Mouse (Mus musculus) macrophage (primary cell): ENCODE data around the gene Kyat1. TPM values are rescaled to one million over a fixed set of nuclear protein-coding genes. Genes with fewer than 3 reads are reported as not detected.

ENCODE experiments used
- H3K27ac ChIP-seq: fragments of 350-480 bp; formaldehyde crosslinking; 2 replicates; pipeline ENCODE4 v1.9.0; 2021
- H3K36me3 ChIP-seq: fragments of 350-480 bp; formaldehyde crosslinking; 2 replicates; pipeline ENCODE4 v1.9.0; 2021; ENCODE audit errors: inconsistent target
- H3K4me3 ChIP-seq: fragments of 350-480 bp; formaldehyde crosslinking; 2 replicates; pipeline ENCODE4 v1.9.0; 2021; ENCODE audit errors: inconsistent target
- H3K79me2 ChIP-seq: fragments of 350-480 bp; formaldehyde crosslinking; 2 replicates; pipeline ENCODE4 v1.9.0; 2021; ENCODE audit errors: inconsistent target
- WGBS: methylation state at CpG from one replicate; pipeline ENCODE4 v1.1.7; 2026; ENCODE audit warnings: inconsistent platforms; ENCODE audit not compliant: missing documents; 5-methylcytosine and 5-hydroxymethylcytosine counted together
- polyA plus RNA-seq: library from polyadenylated mRNA; stranded (reverse); fragments of 250-400 nt; gene quantifications from 3 replicates; pipeline ENCODE4 v1.2.4, GENCODE M21; 2018; ENCODE audit warnings: inconsistent platforms
- total RNA-seq, 78 experiments: library from RNA; depleted of rRNA; stranded (reverse); fragments of 250-400 nt; gene quantifications; 1 replicate in 9 of 78; 2 replicates in 24 of 78; 3 replicates in 43 of 78; 4 replicates in 2 of 78; pipeline ENCODE4 v1.2.4; 2018; ENCODE audit warnings: inconsistent platforms in 56 of 78

Gene Kyat1
- 10 to 100 TPM in 6 of 26 experiments, 1 to 10 TPM in 19, under 1 TPM in 1; 0.95 to 13.2 (median 6.1) TPM for total RNA-seq (2018; cell fraction: chromatin; rRNA removed)
- 1 to 10 TPM; 1.0 to 3.9 (median 2.2) TPM for total RNA-seq (2018; cell fraction: cytosol; rRNA removed)
- 10 to 100 TPM in 3 of 26 experiments, 1 to 10 TPM in 22, under 1 TPM in 1; 0.59 to 13.7 (median 2.9) TPM for total RNA-seq (2018; cell fraction: nucleus; rRNA removed)
- polyA plus RNA-seq, result 1.5 to 4.5 TPM (median 3.0 TPM) in 3 replicates

DNA sequence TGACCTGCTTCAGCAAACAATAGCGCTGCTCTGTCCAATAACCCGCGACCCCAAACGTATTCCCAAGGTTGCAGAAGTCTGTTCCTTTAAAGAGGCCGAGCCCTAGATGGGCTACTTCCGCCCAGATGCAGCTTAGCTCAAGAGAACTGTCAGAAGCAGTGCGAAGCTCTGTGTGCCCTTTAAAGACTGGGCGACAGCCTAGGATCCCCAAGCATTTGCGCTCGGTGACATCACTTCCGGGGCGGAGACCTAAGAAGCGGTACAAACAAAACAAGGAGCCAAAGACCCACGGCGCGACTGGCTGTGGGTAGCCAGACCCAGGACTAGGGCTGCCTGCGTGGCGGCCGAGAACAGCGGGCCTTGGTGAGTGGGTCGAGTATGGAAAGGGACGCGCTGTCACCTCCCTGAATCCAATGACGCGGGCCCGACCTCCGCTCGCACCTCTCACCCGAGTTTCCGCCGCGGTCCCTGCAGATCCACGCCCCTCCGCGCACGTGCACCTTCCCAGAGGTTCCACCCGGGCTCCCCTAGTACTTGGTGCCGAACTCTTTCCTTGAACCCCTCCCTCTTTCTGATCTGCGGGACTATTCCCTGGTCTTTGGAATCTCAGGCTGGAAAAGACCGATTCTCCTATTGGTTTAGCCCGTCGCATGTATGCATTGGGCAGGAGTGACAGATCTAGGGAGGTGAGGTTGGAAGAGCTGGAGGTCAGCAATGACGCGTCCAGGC is at the start of gene Kyat1:
Kyat1 (minus strand) TSS at position 219 of the 729 bp plus-strand sequence.
- H3K79me2 ChIP-seq, result no peaks in the 10 kb centered on the region
- WGBS, result under 1% methylated on average over 44 of the region's 44 CpGs
- peak within 1 kb of the TSS; percentile 50 for H3K4me3 ChIP-seq
- H3K27ac ChIP-seq, result no peak within 1 kb of the TSS
- no peaks in the 10 kb centered on the region for H3K36me3 ChIP-seq

DNA sequence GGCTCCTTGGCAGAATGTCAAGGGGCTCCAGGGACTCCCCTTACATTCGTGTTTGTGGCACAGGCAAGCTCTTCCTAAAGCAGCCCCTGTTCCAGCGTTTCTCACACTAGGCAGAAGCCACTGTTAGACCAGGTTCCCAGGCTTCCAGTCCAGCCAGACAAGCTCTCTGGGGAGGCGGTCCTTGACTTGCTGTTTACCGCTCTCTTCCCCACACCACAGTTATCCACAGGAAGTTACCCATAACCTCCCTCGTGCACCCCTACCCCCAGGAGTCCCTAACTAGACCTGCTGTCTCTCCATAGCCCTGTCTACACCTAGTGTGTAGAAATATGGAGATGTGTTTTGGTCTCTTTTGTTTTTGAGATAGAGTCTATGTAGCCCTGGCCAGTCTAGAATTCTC is 48.2 kb upstream of the Kyat1 start:
- Histone ChIP-seq H3K36me3 (peaks cover 33% of the 10 kb centered on the region; the same call in 1 of the 2 replicates), H3K27ac (no peak overlapping the region), H3K4me3 (no peak overlapping the region), H3K79me2 (peaks cover 55% of the 10 kb centered on the region; the same call in 1 of the 2 replicates)
- 31% methylated on average over 5 of the region's 5 CpGs for WGBS

DNA sequence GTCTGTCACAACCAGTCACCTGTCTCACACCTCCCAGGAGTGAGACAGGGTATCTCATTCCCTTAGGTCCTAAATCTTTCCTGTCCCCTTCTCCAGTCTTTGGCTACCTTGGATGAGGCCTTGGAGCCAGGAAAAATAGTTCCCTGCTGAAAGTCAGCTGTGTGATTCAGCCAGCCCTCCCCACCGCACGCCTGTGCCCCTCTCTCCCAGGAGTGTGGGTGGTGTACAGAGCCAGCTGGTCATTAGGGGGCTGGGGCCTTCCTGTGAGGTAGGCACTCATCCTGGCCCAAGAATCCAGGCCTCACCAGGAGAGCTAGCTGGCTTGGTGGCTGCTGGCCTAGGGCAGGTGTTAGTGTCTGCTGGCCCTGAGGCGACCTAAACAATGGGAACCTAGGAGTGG is 46.9 kb upstream of the Kyat1 start:
- Histone ChIP-seq H3K27ac (no peak overlapping the region), H3K4me3 (no peak overlapping the region), H3K36me3 (peaks cover 33% of the 10 kb centered on the region; the same call in 1 of the 2 replicates), H3K79me2 (peaks cover 55% of the 10 kb centered on the region; the same call in 1 of the 2 replicates)
- 100% methylated on average over 3 of the region's 3 CpGs for WGBS

DNA sequence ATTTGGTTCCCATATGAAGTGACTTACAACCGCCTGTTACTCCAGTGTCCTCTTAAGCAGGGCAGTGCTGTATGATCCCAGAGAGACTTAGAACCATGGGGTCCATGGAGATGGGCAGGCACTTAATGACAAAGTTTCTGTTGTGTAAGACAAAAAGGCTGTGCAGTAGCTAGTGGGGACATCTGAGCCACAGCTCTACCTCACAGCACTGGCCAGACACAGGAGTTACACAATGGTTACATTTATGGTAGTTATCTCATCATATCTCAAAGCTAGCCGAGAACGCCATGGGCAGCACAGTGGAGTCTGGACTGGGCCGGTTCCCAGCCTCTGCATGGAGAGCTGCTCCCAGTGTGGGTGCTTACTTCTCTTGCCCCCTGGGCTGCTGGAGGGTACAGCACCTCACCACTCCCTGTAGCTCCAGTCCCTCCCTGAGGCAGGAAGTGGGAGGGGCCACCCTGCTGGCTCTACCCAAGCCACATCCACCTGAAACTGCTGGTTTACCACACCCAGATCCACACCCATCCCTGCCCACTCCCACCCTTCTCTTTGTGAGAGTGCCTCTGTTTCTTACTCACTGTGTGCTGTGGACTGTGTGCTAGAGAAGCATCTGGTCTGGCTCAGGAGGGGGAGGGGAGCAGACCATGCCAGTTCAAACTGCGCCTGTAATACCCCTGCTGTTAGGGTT is 45.9 kb upstream of the Kyat1 start:
- H3K36me3 ChIP-seq, result peaks cover 26% of the 10 kb centered on the region; the same call in 1 of the 2 replicates
- no peak overlapping the region for H3K27ac ChIP-seq

DNA sequence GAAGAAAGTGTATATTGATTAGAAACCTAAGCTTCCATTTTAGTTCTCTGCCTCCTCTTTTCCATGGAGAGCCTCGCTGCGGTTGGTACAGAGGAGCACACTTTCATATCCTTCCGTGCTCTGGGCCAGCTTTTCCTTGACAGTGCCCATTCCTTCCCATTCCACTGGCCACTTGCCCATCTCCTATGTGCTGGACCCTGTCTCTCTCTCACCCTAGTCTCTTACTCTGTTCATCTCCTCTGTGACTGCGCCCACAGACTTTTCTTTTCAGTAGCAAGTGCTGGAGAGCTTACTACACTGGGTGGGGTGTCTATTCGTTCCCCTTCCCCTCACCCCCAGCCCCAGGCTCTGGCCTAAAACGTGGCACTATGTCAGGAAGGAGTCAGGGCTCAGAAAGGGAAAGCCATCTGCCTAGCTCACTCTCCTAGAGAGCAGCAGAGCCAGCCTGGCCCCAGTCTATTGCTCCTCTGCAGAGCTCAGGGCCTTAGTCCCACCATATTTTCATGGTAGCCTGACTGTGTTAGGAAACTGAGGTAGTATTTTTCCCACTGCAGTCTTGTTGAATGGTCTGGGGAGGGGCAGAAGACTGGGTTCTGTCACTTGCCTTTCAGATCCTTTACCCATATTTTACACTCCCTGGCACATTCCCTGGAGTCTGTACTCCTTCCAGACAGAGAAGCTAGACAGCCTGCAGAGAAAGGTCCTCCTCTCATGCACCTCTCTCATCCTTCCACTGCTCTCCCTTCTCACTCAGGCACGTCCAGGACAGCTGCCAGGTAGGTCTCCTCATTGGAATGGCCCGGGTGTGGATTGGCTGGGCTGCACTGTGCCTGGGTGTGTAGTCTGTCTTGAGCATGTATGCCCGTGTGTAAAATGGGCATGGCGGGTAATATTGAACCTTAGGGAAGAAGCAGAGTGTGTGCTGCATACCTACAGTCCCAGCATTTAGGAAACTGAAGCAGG is 44.8 kb upstream of the Kyat1 start:
- no peak overlapping the region for H3K4me3 ChIP-seq
- H3K27ac ChIP-seq, result no peak overlapping the region
- H3K36me3 ChIP-seq, result peaks cover 15% of the 10 kb centered on the region; the same call in 1 of the 2 replicates
- H3K79me2 ChIP-seq, result peaks cover 66% of the 10 kb centered on the region; the same call in 1 of the 2 replicates
- 88% methylated on average over 10 of the region's 10 CpGs for WGBS

More for the DNA sequence above, 45.9 kb upstream of the Kyat1 start:
- WGBS, result 55% methylated on average over 5 of the region's 5 CpGs
- Histone ChIP-seq H3K4me3 (no peak overlapping the region), H3K79me2 (peaks cover 56% of the 10 kb centered on the region; the same call in 1 of the 2 replicates)

DNA sequence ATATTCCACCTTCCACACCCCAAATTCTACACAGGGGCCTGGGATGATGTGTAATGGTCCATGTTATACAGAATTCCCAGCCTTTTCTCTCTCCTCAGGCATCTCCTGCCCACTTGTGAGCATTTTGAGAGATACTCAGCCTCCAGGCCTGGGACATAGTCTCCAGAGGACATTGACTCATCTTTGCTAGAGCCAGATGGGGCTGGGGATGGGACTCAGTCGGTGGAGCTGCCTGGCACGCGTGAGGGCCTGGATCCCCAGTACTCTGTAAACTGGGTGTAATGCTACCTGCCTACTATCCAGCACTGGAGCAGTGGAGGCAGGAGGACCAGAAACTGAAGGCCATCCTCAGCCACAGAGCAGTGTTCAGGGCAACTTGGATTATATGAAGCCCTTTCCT is 43.5 kb upstream of the Kyat1 start:
- H3K27ac ChIP-seq, result no peak overlapping the region
- H3K79me2 ChIP-seq, result peaks cover 78% of the 10 kb centered on the region; the same call in 1 of the 2 replicates
- no peak overlapping the region for H3K4me3 ChIP-seq
- WGBS, result 95% methylated on average over 3 of the region's 3 CpGs
- peaks cover 8% of the 10 kb centered on the region; the same call in 1 of the 2 replicates for H3K36me3 ChIP-seq

DNA sequence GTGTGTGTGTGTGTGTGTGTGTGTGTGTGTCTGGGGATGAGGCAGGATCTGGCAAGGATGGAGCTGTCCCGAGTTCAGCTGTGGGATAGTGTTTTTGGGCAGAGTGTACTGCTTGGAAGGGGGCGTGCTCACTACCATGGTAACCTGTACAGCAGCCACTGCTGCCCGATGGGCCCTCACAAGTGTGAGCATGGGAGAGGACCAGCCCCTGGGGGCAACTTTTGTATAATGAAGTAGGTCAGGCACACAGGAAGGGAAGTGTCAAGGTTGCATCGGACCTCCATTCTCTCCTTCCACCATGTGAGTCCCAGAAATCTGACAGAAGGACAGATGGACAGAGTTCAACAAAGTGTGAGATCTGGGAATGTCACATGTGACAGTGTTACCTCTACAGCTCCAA is 42.0 kb upstream of the Kyat1 start:
- Histone ChIP-seq H3K79me2 (peaks cover 84% of the 10 kb centered on the region; the same call in 1 of the 2 replicates), H3K36me3 (peaks cover 8% of the 10 kb centered on the region; the same call in 1 of the 2 replicates), H3K4me3 (no peak overlapping the region), H3K27ac (no peak overlapping the region)
- WGBS, result 81% methylated on average over 4 of the region's 4 CpGs

DNA sequence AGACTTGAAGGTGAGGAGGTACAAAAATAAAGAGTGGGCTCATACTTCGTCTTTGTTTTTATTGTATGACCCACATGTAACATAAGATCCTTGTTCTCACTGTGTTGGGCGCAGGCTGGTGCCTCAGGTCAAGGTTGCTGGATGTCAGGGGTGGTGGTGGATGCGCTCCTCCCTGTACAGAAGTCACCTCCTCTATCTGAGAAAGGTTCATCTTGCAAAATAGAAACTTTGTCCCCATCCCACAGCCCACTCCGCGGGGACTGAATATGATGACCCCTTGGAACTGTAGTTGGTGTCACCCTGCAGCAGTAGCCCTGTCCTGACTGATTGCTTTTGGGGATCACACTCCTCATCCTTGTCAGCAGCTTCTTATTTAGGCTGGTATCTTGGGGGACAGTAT is 41.4 kb upstream of the Kyat1 start:
- Histone ChIP-seq H3K27ac (no peak overlapping the region), H3K36me3 (peaks cover 8% of the 10 kb centered on the region; the same call in 1 of the 2 replicates), H3K4me3 (no peak overlapping the region), H3K79me2 (peaks cover 78% of the 10 kb centered on the region; the same call in 1 of the 2 replicates)
- 93% methylated on average over 5 of the region's 5 CpGs for WGBS

DNA sequence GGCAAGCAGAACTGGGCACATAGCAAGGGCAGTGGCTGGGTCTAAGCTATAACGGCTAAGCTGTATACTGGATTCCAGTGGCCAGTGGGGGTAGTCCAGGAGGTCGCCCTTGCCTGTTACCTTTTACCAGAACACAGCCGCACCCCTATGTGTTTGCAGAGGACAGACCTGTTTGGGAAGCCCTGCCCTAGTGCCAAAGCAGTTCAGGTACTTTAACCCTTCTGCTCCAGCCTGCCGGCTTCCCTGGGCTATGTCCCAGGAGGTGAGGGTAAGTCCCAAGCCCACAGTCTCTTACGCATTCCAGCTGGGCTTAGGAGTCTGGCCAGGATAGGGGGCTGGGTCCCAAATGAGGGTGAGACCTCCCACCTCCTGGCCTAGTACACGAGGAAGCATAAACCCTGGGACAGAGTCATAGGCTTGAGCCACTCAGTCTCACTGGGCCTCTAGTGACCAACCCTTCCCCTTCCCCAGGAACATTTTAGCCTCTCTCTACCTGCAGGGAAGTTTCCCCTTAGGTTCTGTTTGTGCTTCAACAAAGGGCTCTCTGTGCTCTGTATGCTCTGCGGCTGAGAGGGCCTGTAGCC is 39.0 kb upstream of the Kyat1 start:
- 92% methylated on average over 7 of the region's 7 CpGs for WGBS
- H3K4me3 ChIP-seq, result no peak overlapping the region
- no peak overlapping the region for H3K27ac ChIP-seq
- peaks cover 85% of the 10 kb centered on the region; the same call in 1 of the 2 replicates for H3K79me2 ChIP-seq
- peaks cover 13% of the 10 kb centered on the region; the same call in 1 of the 2 replicates for H3K36me3 ChIP-seq

DNA sequence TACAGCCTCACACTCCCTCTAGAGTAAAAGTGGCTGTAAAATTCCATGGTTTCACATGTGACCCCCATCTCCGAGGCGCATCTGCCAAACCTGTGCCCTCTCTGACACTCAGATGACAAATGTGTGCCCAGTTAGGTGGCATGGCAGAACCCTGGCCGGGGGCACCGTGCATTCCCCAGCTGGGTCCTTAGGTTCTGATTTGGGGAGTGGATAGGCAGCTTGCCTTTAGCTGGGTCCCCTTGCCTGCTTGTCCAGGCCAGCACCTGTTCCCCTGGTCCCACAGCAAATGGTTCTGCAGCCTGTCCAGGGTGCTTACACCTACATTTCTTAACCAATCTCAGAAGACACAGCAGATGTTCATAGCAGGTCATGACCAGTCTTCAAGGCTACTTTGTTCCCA is 37.7 kb upstream of the Kyat1 start:
- Histone ChIP-seq H3K79me2 (peaks cover 85% of the 10 kb centered on the region), H3K27ac (no peak overlapping the region), H3K36me3 (peaks cover 5% of the 10 kb centered on the region; the same call in 1 of the 2 replicates), H3K4me3 (no peak overlapping the region)
- WGBS, result 91% methylated on average over 4 of the region's 4 CpGs

DNA sequence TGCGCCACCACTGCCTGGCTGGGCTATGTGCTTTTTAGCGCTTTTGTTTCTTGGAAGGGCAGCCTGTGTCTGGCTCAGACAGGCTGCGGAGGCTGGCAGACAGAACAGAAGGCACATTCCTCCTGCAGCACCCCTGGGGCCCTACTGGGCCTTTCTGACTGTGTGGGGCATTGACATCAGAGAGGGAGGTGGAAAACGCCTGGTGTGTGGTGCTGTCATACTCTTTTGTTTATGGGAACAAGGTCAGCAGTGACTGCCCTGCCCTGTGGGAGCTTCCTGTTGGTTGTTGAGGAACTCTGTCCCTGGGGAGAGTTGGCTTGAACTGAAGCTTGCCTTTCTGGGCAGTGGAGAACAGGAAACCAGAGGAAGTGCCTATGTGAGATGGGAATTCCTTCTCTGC is 36.9 kb upstream of the Kyat1 start:
- WGBS, result 71% methylated on average over 4 of the region's 4 CpGs
- Histone ChIP-seq H3K27ac (no peak overlapping the region; the same call in 1 of the 2 replicates), H3K4me3 (no peak overlapping the region), H3K79me2 (peaks cover 81% of the 10 kb centered on the region), H3K36me3 (peaks cover 5% of the 10 kb centered on the region; the same call in 1 of the 2 replicates)

DNA sequence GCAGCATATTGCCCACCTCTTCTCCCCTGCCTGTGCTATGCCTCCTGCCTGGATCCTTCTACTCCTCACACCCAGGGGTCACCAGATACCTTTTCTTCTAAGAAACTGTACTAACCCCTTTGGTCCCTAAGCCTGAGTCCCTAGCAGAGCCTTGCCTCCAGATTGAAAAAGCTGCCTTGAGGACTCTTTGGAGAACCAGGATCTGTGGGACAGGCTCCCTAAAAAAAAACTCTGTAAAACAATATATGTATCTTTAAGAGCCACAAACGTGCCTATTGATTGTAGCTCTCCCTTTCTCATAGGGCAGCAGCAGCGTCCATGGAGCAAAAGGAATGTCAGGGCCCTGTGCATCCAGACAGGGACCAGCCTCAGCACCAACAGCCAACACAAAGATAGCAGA is 34.6 kb upstream of the Kyat1 start, which contains the start of gene Gm28035:
Gm28035 (plus strand) TSS at position 301 of the 400 bp plus-strand sequence.
- 91% methylated on average over 2 of the region's 2 CpGs for WGBS
- peaks cover 62% of the 10 kb centered on the region for H3K79me2 ChIP-seq
- peaks cover 5% of the 10 kb centered on the region; the same call in 1 of the 2 replicates for H3K36me3 ChIP-seq
- no peak within 1 kb of the TSS for H3K4me3 ChIP-seq
- H3K27ac ChIP-seq, result no peak within 1 kb of the TSS

DNA sequence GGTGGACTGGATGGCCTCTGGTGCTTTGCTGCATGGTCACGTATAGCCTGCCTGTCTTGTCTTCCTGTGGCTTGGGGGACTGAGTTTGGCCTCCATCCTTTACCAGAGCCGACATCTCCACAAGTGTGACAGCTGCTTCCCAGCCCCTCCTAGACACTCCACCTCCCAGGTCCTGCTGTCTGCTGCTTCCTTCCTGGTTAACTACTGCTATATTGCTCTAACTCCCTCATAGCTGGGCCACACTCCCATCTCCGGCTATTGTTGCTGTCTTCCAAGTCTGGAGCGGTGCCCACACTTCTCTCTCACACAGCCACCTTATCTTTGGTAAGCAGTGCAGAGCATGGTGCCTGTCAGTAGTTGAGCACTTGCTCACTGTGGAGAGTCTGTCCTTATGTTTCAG is 34.1 kb upstream of the Kyat1 start:
- peaks cover 57% of the 10 kb centered on the region for H3K79me2 ChIP-seq
- H3K4me3 ChIP-seq, result no peak overlapping the region
- WGBS, result 92% methylated on average over 4 of the region's 4 CpGs
- H3K36me3 ChIP-seq, result peaks cover 5% of the 10 kb centered on the region; the same call in 1 of the 2 replicates
- H3K27ac ChIP-seq, result no peak overlapping the region
